Mouse (Mus musculus) liver (tissue): ENCODE results near the gene Lin9.
A peak's percentile ranks its signal among the peaks of the same experiment; 100 is the strongest.
"Not testable (repeated sequence)": the region's sequence is repeated elsewhere in the genome, so short reads cannot be mapped to it uniquely, and the experiment has no call there.

Experiments
- DNase-seq: peaks from one replicate; pipeline ENCODE4 v3.0.0-alpha.2; 2020; ENCODE audit warnings: mixed read lengths

Gene Lin9

GRCm38 (mm10) chr1:180641137-180641517 lies at the start of gene Lin9:
Gene Lin9, plus strand, starts transcription at chr1:180641150.
- DNase-seq, result peak; percentile 95

DNA sequence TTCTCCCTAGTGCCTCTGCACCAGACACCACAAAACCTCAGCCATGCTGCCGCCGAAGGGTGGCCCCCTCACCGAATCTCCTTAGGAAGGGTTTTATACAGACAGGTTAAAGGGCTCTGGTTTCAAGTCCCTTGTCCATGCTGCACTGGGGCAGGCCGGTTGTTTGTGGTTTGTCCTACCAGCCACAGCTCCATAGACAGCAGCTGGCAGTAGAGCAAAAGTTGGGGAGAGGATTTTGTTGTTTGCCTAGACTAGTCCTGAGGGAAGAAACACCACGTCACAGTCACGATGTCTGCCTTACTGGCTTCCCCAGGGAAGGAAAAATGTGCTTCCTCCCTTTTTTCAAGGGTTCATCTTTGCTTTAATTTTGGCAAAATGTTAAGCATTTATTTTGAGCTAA lies 40.4 kb upstream of the Lin9 start:
- DNase-seq, result no peak

DNA sequence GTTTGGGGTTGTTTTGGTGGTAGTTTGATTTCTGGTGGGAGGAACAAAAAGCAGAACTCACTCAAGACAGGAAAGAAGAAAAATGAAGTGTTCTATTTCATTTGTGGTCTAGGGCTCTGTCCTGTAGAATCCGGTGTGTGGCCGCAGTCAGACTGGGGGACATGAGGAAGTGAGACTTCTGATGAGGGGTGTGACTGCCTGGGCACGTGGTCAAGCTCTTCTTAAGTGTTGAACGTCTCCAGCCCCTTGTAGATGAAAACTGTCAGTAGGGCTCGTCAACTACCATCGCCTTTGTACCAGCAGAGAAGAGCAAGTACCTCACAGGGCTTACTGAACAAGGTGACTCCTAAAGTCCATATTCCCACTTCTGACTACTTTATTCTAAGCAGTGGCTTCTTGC lies 39.1 kb upstream of the Lin9 start:
- DNase-seq, result peak; percentile 23

GRCm38 (mm10) chr1:180604579-180604978 lies 36.4 kb upstream of the Lin9 start:
- DNase-seq, result no peak

GRCm38 (mm10) chr1:180606106-180606505 lies 34.8 kb upstream of the Lin9 start:
- DNase-seq, result no peak

- DNase-seq, result no peak
These were observed 34.0 kb upstream of the Lin9 start for GRCm38 (mm10) chr1:180606796-180607577.

DNA sequence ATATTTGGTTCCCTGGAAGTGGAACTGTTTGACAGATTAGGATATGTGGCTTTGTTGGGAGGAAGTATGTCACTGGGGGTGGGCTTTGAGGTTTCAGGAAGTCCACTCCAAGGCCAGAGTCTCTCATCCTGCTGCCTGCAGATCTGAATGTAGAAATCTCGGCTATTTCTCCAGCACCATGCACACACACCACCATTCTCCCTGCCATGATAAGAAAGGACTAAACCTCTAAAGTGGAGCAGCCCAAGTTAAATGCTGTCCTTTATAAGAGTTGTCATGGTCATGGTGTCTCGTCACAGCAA lies 33.4 kb upstream of the Lin9 start:
- DNase-seq, result no peak

DNA sequence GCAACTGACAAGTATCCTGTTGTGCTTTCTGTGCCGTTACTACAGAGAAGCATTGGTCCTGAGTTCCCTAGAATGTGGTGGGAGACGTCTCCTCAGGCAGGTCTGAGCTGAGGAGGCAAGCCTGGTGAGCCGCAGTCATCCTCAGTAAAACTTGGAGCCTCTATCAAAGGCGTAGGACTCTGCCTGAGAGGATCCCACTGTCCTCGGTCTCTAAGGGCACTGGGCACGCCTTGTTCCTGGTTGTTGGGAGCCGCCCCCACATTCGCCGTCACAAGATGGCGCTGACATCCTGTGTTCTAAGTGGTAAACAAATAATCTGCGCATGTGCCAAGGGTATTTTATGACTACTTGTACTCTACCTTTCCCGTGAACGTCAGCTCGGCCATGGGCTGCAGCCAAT lies 29.1 kb upstream of the Lin9 start:
- DNase-seq, result not testable (repeated sequence)

DNA sequence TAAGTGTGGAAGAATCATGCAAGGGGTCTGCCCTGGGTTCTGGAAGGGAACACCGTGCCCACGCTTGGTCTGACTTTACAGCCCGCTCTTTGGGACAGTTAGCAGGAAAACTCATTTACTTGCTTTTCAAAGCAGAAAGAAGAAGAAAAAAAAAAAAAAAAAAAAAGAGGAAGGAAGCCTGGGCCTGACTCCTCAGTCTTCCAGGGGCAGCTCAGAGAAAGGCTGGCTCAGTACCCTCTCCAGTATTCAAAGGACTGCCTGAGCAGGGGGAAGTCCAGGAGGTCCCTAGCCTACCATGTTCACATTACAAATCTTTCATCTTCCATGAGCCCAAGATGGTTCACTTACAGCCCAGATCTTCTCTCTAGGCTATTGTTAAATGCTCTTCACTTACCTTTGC lies 24.2 kb upstream of the Lin9 start:
- DNase-seq, result no peak

DNA sequence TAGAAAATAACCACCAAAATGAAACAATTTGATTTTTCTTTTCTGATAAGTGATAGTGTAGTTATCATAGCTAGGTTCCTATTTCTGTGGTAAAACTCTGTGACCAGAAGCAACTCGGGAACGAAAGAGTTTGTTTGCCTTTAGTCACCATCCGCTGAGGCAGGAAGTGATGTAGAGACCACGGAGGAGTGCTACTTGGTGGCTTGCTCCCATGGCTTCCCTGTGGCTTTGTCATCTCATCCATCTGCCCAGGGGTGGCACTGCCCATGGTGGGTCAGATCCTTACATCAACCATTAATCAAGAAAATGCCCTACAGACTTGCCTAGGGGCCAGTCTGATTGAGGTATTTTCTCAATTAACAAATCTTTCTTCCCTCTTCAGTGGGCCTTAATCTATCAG lies 18.6 kb upstream of the Lin9 start:
- no peak for DNase-seq

DNA sequence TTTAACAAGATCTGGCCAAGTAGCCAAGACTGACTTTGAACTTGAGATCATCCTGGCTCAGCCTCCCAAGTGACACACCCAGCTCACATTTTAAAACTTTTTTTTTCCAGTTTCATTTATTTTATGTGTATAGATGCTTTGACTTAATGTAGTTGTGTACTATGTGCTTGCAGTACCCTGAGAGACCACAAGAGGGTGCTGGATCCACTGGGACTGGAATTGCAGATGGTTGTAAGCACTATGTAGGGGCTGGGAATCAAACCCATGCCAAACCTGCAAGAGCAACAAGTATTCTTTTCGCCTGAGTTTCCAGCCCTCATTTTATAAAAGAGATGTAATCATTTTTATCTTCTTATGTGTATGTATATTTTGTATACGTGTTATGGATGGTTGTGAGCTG lies 17.0 kb upstream of the Lin9 start:
- DNase-seq, result peak; percentile 40

DNA sequence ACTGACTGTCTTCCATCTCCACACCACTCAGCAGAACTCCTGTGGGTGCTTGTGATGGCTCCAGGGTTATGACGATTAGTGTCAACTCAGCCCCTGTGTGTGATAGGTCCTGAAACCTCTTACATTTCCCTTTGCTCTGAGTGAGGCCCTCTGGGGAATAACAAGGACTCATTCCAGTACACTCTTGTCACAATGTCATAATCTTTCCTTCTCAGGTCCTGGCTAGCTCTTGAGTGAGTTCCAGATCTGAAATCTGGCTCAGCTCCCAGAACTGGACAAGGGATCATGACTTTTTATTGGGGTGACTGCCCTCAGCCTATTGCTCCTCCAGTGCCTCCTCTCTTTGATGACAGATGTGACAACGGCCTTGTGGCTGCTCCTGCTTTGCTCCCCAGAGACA lies 14.8 kb upstream of the Lin9 start:
- no peak for DNase-seq

- not testable (repeated sequence) for DNase-seq
These were observed 3.2 kb upstream of the Lin9 start for GRCm38 (mm10) chr1:180637796-180638195.

- DNase-seq, result no peak
These were observed 1.2 kb upstream of the Lin9 start for GRCm38 (mm10) chr1:180639416-180640401.

GRCm38 (mm10) chr1:180640605-180641125 lies 285 bp upstream of the Lin9 start:
- DNase-seq, result peak; percentile 62

DNA sequence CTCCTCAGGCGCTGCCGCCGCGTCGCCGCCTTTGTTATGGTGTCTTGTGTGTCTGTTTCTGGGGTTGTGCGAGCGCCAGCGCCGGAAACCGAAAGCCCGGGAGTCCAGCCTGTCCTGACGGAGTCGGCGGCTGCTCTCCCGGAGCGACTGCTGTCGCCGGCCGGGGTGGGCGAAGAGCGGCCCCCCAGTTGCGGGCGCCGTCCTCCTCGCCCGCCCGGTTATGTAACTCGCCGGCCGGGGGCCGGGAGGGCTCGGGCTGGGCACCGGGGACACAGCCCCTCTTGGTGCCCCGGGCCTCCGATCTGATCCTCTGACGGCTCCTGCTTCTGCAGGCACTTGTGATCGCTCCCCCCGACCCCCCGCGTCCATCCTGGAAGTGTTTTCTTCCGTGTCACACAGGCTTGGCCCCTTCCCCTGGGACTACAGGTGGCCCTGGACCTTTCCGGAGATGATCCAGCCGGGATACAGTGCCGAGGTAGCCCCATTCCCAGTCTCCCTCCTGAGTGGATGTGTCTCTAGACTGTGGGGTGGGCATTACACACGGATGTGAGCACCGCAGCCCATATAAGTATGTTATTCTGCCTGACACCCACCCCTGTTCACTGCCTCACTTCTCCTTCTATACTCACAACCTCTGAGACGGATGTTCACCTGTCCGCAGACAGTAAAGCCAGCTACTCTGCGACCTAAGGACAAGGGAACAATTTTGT lies 723 bp downstream of the Lin9 start:
- peak; percentile 59 for DNase-seq

DNA sequence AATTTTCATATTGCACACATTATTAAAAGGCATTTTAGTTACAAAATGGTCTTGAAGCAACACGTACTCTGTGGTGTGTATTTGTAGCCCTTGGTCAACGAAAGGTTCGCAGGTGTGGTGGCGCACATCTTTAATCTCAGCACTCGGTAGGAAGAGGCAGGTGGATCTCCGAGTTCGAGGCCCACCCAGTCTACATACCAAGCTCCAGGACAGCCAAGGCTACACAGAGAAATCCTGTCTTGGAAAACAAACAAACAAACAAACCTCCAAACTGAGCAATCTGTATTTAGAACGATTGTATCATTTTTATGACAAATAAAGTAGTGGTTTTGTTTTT lies 1.2 kb downstream of the Lin9 start:
- DNase-seq, result no peak

DNA sequence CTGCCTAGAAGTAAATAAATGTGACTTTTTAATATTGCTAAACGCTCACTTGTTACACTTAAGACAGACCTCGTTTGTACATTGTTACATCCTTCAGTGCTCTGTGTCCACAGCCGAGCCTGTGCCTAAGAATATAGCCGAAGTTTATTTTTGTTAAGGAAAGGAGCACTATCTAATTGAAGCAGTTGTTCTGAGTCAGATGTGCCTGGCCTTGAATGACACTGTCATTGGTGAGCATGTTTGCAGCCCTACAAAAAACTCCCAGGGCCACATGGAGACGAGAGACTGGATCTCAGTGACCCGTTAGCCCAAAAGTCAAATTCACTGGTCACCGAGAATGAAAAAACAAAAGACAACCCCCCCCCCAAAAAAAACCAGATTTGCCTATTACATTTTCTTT lies 50.3 kb downstream of the Lin9 start:
- DNase-seq, result no peak

DNA sequence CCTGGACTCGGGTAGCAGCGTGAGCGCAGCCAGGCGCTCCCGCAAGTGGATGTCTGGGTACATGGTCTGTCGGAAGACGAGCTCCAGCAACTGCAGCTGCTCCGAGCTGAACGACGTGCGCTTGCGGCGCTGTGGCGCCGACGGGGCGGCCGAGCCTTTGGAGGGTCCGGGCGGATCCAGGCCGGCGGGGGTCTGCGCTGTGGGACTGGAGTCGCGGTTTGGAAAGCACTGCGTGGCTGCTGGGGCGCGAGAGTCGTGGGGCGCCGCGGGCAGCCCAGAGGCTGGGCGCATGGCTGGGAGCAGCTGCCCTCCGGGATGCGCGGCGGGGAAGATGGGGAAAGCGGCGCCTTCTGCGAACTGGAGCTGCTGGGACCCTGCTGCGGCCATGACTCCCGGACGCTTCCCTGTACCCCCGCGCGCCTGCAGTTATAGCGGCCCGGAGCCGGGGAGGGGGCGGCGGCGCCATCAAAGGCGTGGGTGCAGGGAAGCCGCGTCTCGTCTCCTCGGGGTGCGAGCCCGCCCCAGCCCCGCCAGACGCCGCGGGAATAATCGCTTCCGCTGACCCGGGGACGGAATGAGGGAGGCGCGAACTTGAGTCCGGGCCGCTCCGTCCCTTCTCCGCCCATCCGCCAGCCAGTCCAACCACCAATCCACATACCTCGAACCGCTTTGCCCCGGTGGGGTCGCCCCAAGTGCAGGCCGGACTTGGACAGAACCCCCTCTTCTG lies 55.8 kb downstream of the Lin9 start, which contains the start of gene Mixl1:
Mixl1 (minus strand) TSS at position 409 of the 727 bp plus-strand sequence.
- DNase-seq, result peak; percentile 16

- DNase-seq, result no peak
These were observed 57.1 kb downstream of the Lin9 start for GRCm38 (mm10) chr1:180698063-180698462.

DNA sequence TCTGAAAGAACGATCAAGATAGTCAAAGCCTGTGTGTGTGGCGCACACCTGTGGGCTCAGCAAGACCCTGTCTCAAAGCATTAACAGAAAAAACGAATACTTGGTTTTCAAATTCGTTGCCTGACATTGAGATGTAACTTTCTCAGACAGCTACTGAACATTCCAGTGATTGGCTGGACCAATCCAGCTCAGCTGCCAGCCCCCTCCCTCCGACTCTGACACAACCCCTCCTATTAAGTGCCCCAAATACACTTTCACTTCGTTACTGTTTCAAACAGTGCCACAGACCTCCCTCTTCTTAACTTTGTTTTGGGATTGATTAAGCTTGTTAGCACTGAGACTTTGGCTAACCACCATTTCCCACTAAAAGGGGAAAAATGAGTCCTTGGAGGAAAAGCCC lies 62.5 kb downstream of the Lin9 start:
- no peak for DNase-seq

DNA sequence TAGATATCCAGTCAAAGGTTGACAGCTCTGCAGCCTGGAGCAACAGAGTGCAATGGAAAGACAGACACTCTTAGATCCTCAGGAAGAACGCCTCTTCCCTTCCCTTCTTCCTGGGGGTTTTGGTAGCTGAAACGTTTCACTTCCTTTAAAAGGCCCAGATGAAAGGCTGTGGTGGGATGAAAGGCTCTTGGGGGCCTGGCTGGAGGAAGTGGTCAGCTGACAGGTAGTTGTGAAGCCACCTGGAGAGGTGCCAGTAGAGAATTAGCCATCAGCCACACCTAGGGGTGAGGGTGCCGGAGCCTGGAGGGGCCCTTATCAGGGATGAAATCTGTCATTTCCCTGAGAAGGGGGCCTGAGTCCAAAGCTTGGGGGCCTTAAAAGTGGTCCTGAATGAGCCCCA lies 66.4 kb downstream of the Lin9 start:
- no peak for DNase-seq

DNA sequence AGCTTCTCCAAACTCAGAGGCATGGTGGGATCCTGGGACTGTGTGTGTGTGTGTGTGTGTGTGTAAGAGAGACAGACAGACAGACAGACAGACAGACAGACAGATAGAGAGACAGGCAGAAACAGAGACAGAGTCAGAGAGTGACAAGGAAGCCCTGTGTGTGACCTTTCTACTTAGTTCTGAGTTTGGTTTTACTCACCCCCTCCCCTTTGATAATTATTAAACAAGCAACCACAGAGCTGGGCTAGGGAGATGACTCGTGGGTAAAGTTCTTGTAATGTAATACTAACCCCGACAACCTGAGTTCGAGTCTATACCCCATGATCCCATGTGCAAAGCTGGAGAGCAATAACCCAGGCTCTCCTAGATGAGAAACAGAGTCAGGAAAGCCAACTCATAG lies 66.9 kb downstream of the Lin9 start:
- DNase-seq, result no peak
